Mouse (Mus musculus): ENCODE measurements around the gene Orai3. TPM values are rescaled to one million over a fixed set of nuclear protein-coding genes. Genes with fewer than 3 reads are reported as not detected.

The Orai3 gene
- polyA plus RNA-seq, 2 experiments from 2014 or later = 12.8 to 15.4 TPM

Other genes starting within 250 kb of the Orai3 start
- gene Tmem265, start 208.4 kb upstream of the Orai3 start, polyA plus RNA-seq (2017; shearing (Covaris generic)) = 10 to 100 TPM; 39.7 to 91.0 TPM
- gene Phkg2, start 196.5 kb upstream of the Orai3 start, polyA plus RNA-seq (2017; shearing (Covaris generic)) = 100 to 1,000 TPM; 109 to 138 TPM
- gene Ccdc189, start 181.2 kb upstream of the Orai3 start, polyA plus RNA-seq (2017; shearing (Covaris generic)) = under 1 TPM; 0.56 to 0.70 TPM
- gene Rnf40, start 181.0 kb upstream of the Orai3 start, polyA plus RNA-seq (2017; shearing (Covaris generic)) = 10 to 100 TPM; 26.3 to 45.6 TPM
- gene Zfp629, start 154.0 kb upstream of the Orai3 start, polyA plus RNA-seq (2017; shearing (Covaris generic)) = under 1 TPM; 0.16 to 0.56 TPM
- gene Bcl7c, start 60.9 kb upstream of the Orai3 start, polyA plus RNA-seq (2017; shearing (Covaris generic)) = 1 to 10 TPM; 3.2 to 5.5 TPM
- gene Ctf1, start 57.1 kb upstream of the Orai3 start, polyA plus RNA-seq (2017; shearing (Covaris generic)) = not detected
- gene Ctf2, start 37.6 kb upstream of the Orai3 start, polyA plus RNA-seq (2017; shearing (Covaris generic)) = not detected
- gene Fbxl19, start 25.3 kb upstream of the Orai3 start, polyA plus RNA-seq (2017; shearing (Covaris generic)) = under 1 TPM; 0.12 to 0.62 TPM
- gene Setd1a, start 6.9 kb downstream of the Orai3 start, polyA plus RNA-seq (2017; shearing (Covaris generic)) = 1 to 10 TPM; 5.8 to 6.6 TPM
- under 1 TPM; 0.65 to 0.99 TPM for gene Gm49388, start 15.8 kb downstream of the Orai3 start, polyA plus RNA-seq (2017; shearing (Covaris generic))
- gene Hsd3b7, start 30.8 kb downstream of the Orai3 start, polyA plus RNA-seq (2017; shearing (Covaris generic)) = 1 to 10 TPM; 3.9 to 6.8 TPM
- gene Stx4a, start 54.5 kb downstream of the Orai3 start, polyA plus RNA-seq (2017; shearing (Covaris generic)) = 100 to 1,000 TPM in 1 of 2 experiments, 10 to 100 TPM in 1; 62.0 to 110 TPM
- not detected for gene Stx1b, start 54.7 kb downstream of the Orai3 start, polyA plus RNA-seq (2017; shearing (Covaris generic))
- 10 to 100 TPM; 25.1 to 29.0 TPM for gene Zfp646, start 106.4 kb downstream of the Orai3 start, polyA plus RNA-seq (2017; shearing (Covaris generic))
- gene Zfp668, start 107.0 kb downstream of the Orai3 start, polyA plus RNA-seq (2017; shearing (Covaris generic)) = 10 to 100 TPM in 1 of 2 experiments, 1 to 10 TPM in 1; 9.0 to 10.6 TPM
- gene Prss53, start 121.2 kb downstream of the Orai3 start, polyA plus RNA-seq (2017; shearing (Covaris generic)) = 1 to 10 TPM in 1 of 2 experiments, under 1 TPM in 1; 0.85 to 1.2 TPM
- not detected for gene Gm21974, start 125.6 kb downstream of the Orai3 start, polyA plus RNA-seq (2017; shearing (Covaris generic))
- gene Vkorc1, start 125.8 kb downstream of the Orai3 start, polyA plus RNA-seq (2017; shearing (Covaris generic)) = 10 to 100 TPM; 43.3 to 58.0 TPM
- gene Bckdk, start 134.3 kb downstream of the Orai3 start, polyA plus RNA-seq (2017; shearing (Covaris generic)) = 100 to 1,000 TPM in 1 of 2 experiments, 10 to 100 TPM in 1; 59.0 to 108 TPM
- 10 to 100 TPM; 39.8 to 41.9 TPM for gene Kat8, start 142.7 kb downstream of the Orai3 start, polyA plus RNA-seq (2017; shearing (Covaris generic))
- not detected for gene Prss8, start 160.3 kb downstream of the Orai3 start, polyA plus RNA-seq (2017; shearing (Covaris generic))
- gene Prss36, start 176.9 kb downstream of the Orai3 start, polyA plus RNA-seq (2017; shearing (Covaris generic)) = 1 to 10 TPM; 2.5 to 4.3 TPM
- gene Fus, start 197.6 kb downstream of the Orai3 start, polyA plus RNA-seq (2017; shearing (Covaris generic)) = 10 to 100 TPM; 59.4 to 88.7 TPM
- 100 to 1,000 TPM; 247 to 260 TPM for gene Pycard, start 224.1 kb downstream of the Orai3 start, polyA plus RNA-seq (2017; shearing (Covaris generic))
- not detected for gene Trim72, start 234.1 kb downstream of the Orai3 start, polyA plus RNA-seq (2017; shearing (Covaris generic))

All from CD4-positive, CD25-positive, alpha-beta regulatory T cell, adult 4 months (primary cell).